Mouse (Mus musculus): ENCODE results near the gene Filip1. TPM values are rescaled to one million over a fixed set of nuclear protein-coding genes. Genes with fewer than 3 reads are reported as not detected.
A peak's percentile ranks its signal among the peaks of the same experiment; 100 is the strongest.

Filip1 gene
- polyA plus RNA-seq, 1 experiment: 6.4 TPM

DNA sequence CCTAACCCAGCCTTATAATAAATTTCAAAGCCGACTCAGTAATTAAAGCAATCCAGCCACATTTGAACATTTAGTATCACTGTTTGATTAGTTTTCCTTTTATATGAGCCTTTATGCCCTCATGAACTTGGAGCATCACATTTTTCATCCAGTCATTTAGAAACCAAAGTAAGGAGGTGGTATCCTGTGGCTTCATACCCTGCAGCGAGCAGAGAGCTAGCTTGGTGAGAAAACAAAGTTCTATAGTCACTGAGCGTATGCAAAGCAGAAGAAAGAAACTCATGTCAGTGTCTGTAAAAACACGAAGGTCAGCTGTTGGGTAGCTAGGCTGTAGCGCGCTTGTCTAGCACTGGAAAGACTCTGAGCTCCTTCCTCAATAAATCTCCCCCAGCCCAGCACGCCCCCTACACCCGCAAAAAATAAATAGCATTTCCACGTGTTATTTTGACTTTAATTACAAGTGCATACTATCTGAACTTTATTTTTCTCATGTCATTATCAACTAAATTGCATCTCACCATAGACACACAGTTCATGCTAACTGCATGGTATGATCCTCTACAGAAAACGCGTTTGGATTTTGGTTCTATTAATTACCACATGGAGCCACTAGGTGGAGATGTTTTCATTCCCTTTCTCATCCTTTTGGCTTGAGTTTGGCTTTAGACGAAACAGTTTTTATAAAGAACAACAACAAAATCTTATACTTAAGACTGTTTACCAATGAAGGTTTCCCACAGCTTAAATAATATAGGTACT is 206.2 kb downstream of the Filip1 start:
- Histone ChIP-seq H3K4me1 (ENCODE audit: control insufficient read depth, insufficient read depth, low read length) (no peaks in the 10 kb centered on the region), H3K27ac (ENCODE audit: insufficient read depth, low read length) (no peak overlapping the region), H3K4me3 (ENCODE audit: insufficient read depth, low read length) (no peak overlapping the region)
- TF ChIP-seq POLR2A (IDR thresholded peaks at IDR 0.05; ENCODE audit: extremely low read depth, insufficient read depth, low read length) (no peak), CTCF (IDR thresholded peaks at IDR 0.05; ENCODE audit: extremely low read depth, insufficient read depth, low read length) (no peak)

DNA sequence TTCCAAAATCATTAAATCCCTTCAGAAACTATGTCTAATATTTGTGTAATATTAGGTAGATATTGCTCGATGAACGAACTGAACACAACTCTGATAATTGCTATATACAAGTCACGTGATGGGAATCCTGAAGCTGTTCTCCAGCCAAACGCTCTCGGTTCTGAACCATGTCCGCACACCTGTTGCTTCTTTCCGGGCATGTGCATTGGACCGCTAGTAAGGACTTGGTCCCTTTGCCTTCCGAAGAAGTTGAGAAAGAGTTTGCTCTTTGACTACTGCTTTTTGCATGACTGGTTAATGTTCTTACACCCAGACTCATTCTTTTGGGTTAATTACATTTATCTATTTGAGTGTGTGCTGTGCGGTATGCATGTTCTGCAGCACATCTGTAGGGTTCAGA is 207.2 kb downstream of the Filip1 start:
- TF ChIP-seq POLR2A (IDR thresholded peaks at IDR 0.05; ENCODE audit: extremely low read depth, insufficient read depth, low read length) (no peak), CTCF (IDR thresholded peaks at IDR 0.05; ENCODE audit: extremely low read depth, insufficient read depth, low read length) (no peak)
- no peaks in the 10 kb centered on the region for H3K4me1 ChIP-seq (ENCODE audit: control insufficient read depth, insufficient read depth, low read length)
- no peak overlapping the region for H3K27ac ChIP-seq (ENCODE audit: insufficient read depth, low read length)
- no peak overlapping the region for H3K4me3 ChIP-seq (ENCODE audit: insufficient read depth, low read length)

DNA sequence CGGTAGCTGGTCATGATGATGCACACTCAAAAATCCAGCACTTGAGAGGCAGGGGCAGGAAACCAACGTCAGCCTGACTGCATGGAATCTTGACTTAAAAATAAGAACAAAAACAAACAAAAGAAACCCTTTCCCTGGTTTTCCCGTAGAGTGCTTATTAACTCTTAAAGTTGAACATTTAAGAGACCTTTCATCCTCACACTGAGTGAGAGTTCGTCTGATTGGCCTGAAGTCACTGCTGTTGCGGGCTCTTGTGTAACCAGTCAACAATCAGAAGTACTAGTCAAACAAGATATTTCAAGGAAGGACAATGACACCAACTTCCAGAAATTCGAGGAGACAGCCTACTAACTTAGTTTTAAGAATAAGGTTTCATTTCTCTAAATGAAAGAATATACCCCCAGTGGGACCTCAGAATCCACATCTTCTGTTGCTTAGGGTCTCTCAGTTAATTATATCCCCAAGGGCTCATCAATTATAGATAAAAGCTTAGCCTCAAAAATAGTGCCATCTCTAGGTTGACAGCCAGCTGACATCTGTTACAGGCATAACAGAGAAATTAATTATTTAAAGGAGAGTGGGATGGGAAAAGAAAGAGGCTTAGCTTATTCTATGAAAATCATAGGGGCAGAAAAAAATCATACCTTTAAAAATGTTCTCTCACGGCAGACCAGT is 216.1 kb downstream of the Filip1 start:
- TF ChIP-seq POLR2A (IDR thresholded peaks at IDR 0.05; ENCODE audit: extremely low read depth, insufficient read depth, low read length): no peak
- TF ChIP-seq CTCF (IDR thresholded peaks at IDR 0.05; ENCODE audit: extremely low read depth, insufficient read depth, low read length): no peak
- H3K4me3 ChIP-seq (ENCODE audit: insufficient read depth, low read length): no peak overlapping the region
- H3K4me1 ChIP-seq (ENCODE audit: control insufficient read depth, insufficient read depth, low read length): no peaks in the 10 kb centered on the region; the same call in 1 of the 2 replicates

DNA sequence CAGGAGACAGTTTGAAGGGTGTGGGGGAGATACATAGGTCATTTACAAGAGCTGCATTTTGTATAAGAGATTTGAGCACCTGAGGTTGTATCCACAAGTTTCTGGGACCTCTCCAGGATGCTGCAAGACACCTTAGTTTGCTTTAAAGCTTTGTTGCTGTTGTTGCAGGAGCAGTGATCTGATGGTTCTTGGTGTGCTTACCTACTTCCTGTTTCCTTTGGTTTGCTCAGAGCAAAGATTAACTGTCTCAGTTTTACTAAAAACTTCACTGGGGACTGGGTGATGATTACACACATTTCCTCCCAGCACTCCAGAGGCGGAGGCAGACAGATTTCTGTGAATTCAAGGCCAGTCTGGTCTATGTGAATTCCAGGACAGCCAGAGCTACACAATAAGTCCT is 217.6 kb downstream of the Filip1 start:
- no peak overlapping the region for H3K27ac ChIP-seq (ENCODE audit: insufficient read depth, low read length)
- H3K4me3 ChIP-seq (ENCODE audit: insufficient read depth, low read length): no peak overlapping the region
- peaks cover 5% of the 10 kb centered on the region; the same call in 1 of the 2 replicates for H3K4me1 ChIP-seq (ENCODE audit: control insufficient read depth, insufficient read depth, low read length)
- TF ChIP-seq POLR2A (IDR thresholded peaks at IDR 0.05; ENCODE audit: extremely low read depth, insufficient read depth, low read length): no peak
- no peak for TF ChIP-seq CTCF (IDR thresholded peaks at IDR 0.05; ENCODE audit: extremely low read depth, insufficient read depth, low read length)

More for the DNA sequence above, 216.1 kb downstream of the Filip1 start:
- no peak overlapping the region for H3K27ac ChIP-seq (ENCODE audit: insufficient read depth, low read length)

DNA sequence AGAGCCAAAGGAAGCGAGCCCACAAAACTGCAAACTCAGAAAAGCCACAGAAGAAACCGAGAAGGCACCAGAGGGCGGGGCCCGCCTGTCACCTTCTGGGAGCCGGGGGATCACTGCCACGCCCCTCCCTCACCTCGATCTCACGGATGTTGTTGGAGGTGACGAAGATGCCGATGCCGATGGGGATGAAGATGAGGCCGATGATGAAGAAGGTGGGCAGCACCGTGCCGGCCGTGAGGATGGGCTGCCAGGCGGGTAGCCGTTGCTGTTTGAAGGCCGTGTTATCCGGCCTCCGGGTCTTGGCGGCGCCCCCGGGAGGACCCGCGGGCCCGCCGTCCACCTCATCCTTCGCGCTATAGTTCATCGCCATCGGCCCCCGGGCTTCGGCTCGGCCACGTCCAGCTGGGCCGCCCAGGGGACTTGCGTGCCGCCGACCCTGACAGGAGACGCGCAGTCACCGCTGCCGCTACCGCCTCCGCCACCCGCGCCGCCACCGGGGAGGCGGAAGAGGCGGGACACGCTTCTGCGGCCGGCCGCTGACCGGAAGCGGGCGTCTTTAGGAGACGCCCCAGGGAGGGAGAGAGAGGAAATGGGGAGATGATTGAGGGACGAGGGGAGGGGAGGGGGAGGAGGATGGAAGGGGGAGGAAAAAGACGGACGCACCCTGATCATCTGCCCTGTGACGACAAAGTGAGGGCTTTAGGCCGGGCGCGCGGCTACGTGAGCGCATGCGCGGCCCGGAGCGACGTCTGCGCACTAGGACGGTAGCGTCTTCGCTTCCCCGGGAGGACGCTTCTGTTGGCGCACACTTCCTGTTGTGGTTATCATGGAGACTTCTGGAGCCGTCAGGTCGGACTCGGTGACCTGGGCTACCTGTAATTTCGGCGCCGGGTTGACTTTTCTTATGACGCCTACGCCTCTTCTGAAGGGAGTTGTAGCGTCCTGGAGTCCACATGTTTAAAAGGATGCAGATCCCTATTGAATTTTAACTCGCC is 219.5 kb downstream of the Filip1 start, which contains the start of gene Tmem30a:
TSS of gene Tmem30a (minus strand) at position 667 of the 995 bp plus-strand sequence.
- peak; percentile 98 for TF ChIP-seq POLR2A (IDR thresholded peaks at IDR 0.05; ENCODE audit: extremely low read depth, insufficient read depth, low read length)
- no peak for TF ChIP-seq CTCF (IDR thresholded peaks at IDR 0.05; ENCODE audit: extremely low read depth, insufficient read depth, low read length)
- Histone ChIP-seq H3K4me3 (ENCODE audit: insufficient read depth, low read length) (peak within 1 kb of the TSS; percentile 99), H3K4me1 (ENCODE audit: control insufficient read depth, insufficient read depth, low read length) (peaks cover 5% of the 10 kb centered on the region; the same call in 1 of the 2 replicates), H3K27ac (ENCODE audit: insufficient read depth, low read length) (peak within 1 kb of the TSS; percentile 80)

DNA sequence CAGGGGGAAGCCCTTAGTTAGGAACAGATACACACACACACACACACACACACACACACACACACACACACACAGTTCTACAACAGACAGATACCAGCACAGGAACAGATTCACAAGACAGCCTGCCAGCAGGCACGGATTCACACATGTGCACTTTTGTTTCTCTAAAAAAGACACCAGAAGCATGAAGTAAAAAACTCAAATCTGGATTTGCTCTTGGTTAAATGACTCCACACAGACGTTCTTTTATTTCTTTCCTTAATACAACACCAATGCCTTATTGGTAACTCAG is 226.9 kb downstream of the Filip1 start:
- peaks cover 4% of the 10 kb centered on the region; the same call in 1 of the 2 replicates for H3K4me1 ChIP-seq (ENCODE audit: control insufficient read depth, insufficient read depth, low read length)
- TF ChIP-seq POLR2A (IDR thresholded peaks at IDR 0.05; ENCODE audit: extremely low read depth, insufficient read depth, low read length) (no peak), CTCF (IDR thresholded peaks at IDR 0.05; ENCODE audit: extremely low read depth, insufficient read depth, low read length) (no peak)
- no peak overlapping the region for H3K4me3 ChIP-seq (ENCODE audit: insufficient read depth, low read length)
- no peak overlapping the region for H3K27ac ChIP-seq (ENCODE audit: insufficient read depth, low read length)

DNA sequence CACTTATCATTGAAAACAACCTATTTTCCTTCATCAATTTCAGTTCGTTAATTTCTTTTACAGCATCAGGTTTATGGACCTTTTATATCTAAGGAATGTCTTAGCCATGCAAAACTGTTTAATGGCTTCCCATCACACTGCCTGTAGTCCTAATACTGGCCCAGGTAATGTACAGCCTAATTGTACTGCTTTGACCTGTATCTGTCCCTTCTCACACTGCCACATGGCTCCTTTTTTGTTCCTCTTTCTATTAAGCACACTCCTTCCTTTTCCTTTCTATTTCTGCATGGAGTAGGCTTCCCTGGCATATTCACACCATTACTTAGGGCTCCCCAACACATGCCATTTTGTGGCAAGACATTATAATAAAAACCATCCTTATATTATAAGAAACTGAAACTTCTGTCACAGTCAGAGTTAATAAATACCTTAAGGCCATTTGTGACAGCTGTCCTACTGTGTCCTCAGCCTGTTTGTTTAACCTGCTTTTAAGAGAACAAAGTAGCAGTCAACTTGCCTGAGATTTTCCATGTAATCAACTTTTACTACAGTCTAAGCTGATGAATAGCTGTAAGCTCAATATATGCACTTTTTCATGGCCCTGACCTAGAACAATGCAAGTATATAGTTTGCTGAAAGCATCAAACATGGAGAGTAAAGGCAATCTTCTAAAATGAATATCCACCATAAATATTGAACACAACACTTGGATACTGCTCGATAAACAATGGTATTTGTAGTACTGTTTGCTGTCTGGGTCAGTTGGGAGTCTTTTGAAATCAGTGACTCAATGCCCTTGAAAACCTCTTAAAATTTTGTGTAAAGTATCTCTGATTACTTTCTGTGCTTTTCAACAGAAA is 227.5 kb downstream of the Filip1 start:
- no peak overlapping the region for H3K27ac ChIP-seq (ENCODE audit: insufficient read depth, low read length)
- no peak for TF ChIP-seq POLR2A (IDR thresholded peaks at IDR 0.05; ENCODE audit: extremely low read depth, insufficient read depth, low read length)
- TF ChIP-seq CTCF (IDR thresholded peaks at IDR 0.05; ENCODE audit: extremely low read depth, insufficient read depth, low read length): no peak

DNA sequence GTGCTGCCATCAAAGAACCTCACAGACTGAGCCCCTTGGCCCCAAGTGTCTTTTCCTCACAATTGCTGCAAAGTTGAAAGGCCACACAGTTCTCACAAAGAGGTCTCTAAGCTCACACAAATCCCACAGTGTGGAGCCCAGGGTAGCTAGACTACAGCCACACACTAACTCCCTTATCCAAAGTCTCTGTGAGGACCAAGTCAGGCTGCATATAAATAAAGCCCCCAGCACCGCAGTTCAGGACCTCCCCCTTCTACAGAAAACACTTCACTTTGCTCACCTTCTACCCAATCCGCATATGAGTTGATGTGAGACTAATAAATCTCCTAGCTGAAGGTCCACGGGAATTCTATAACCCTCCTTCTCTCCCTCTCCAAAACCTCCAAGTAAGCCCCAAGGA is 228.2 kb downstream of the Filip1 start:
- no peak overlapping the region for H3K4me3 ChIP-seq (ENCODE audit: insufficient read depth, low read length)
- TF ChIP-seq POLR2A (IDR thresholded peaks at IDR 0.05; ENCODE audit: extremely low read depth, insufficient read depth, low read length) (no peak), CTCF (IDR thresholded peaks at IDR 0.05; ENCODE audit: extremely low read depth, insufficient read depth, low read length) (no peak)
- no peak overlapping the region for H3K27ac ChIP-seq (ENCODE audit: insufficient read depth, low read length)
- no peaks in the 10 kb centered on the region for H3K4me1 ChIP-seq (ENCODE audit: control insufficient read depth, insufficient read depth, low read length)

More for the DNA sequence above, 227.5 kb downstream of the Filip1 start:
- H3K4me1 ChIP-seq (ENCODE audit: control insufficient read depth, insufficient read depth, low read length): peaks cover 1% of the 10 kb centered on the region; the same call in 1 of the 2 replicates
- no peak overlapping the region for H3K4me3 ChIP-seq (ENCODE audit: insufficient read depth, low read length)
